Mouse (Mus musculus) kidney, adult 18-20 months (tissue): ENCODE results near the gene Dmc1.
A peak's percentile ranks its signal among the peaks of the same experiment; 100 is the strongest.

Experiments
- DNase-seq: peaks from one replicate; pipeline ENCODE4 v3.0.0; 2021

Gene Dmc1

GRCm38 (mm10) chr15:79559649-79560048, 45.3 kb downstream of the Dmc1 start:
- DNase-seq = no peak

- DNase-seq = no peak
Measured at GRCm38 (mm10) chr15:79552566-79552965, 52.3 kb downstream of the Dmc1 start.

- DNase-seq = no peak
Measured at GRCm38 (mm10) chr15:79548226-79548625, 56.7 kb downstream of the Dmc1 start.

- no peak for DNase-seq
Measured at GRCm38 (mm10) chr15:79547289-79547820, 57.6 kb downstream of the Dmc1 start.

- peak; percentile 99 for DNase-seq
Measured at GRCm38 (mm10) chr15:79546410-79547288, 58.3 kb downstream of the Dmc1 start, which contains the start of gene Ddx17. Gene Ddx17 (minus strand): TSS chr15:79546741.

- no peak for DNase-seq
Measured at GRCm38 (mm10) chr15:79545921-79546399, 58.9 kb downstream of the Dmc1 start.

- DNase-seq = no peak
Measured at GRCm38 (mm10) chr15:79545496-79545895, 59.4 kb downstream of the Dmc1 start.

GRCm38 (mm10) chr15:79543968-79544367, 60.9 kb downstream of the Dmc1 start:
- no peak for DNase-seq

GRCm38 (mm10) chr15:79533796-79534195, 71.1 kb downstream of the Dmc1 start:
- DNase-seq = no peak

- DNase-seq = no peak
Measured at GRCm38 (mm10) chr15:79529935-79530334, 75.0 kb downstream of the Dmc1 start.

- no peak for DNase-seq
Measured at GRCm38 (mm10) chr15:79527991-79528639, 76.8 kb downstream of the Dmc1 start.

GRCm38 (mm10) chr15:79527192-79527591, 77.7 kb downstream of the Dmc1 start:
- no peak for DNase-seq

- no peak for DNase-seq
Measured at GRCm38 (mm10) chr15:79525979-79526768, 78.7 kb downstream of the Dmc1 start.

- no peak for DNase-seq
Measured at GRCm38 (mm10) chr15:79525564-79525963, 79.3 kb downstream of the Dmc1 start.

- DNase-seq = no peak
Measured at GRCm38 (mm10) chr15:79519400-79520220, 85.3 kb downstream of the Dmc1 start.

GRCm38 (mm10) chr15:79518571-79518970, 86.3 kb downstream of the Dmc1 start:
- DNase-seq = no peak

- no peak for DNase-seq
Measured at GRCm38 (mm10) chr15:79517710-79518109, 87.2 kb downstream of the Dmc1 start.

- DNase-seq = peak; percentile 63
Measured at GRCm38 (mm10) chr15:79516171-79517096, 88.5 kb downstream of the Dmc1 start, which contains the start of gene Kdelr3. Gene Kdelr3 (plus strand): TSS chr15:79516411.

GRCm38 (mm10) chr15:79513940-79514339, 91.0 kb downstream of the Dmc1 start:
- no peak for DNase-seq

- DNase-seq = peak; percentile 82
Measured at GRCm38 (mm10) chr15:79511553-79512320, 93.2 kb downstream of the Dmc1 start.
